ENCODE assay signal across 8 mouse cellular contexts in the genomic region with DNA sequence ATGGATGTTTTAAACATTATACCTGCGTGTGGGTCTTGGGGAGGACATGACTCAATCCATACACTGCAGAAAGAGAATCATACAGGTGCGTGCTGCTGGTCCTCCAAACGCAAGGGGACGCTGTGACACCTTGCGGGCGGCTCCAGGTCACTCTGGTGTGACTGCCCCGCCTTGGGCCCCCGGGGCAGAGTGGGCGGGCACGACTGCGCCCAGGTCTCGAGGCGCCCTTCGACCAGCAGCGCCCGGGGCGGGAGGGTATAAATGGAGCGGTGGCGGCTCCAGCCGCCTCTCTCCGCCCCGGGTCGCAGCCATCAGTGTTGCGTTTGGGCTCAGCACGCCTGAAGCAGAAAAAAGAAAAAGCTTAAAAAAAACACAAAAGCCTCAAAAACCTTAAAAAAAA. TPM values are rescaled to one million over a fixed set of nuclear protein-coding genes. Genes with fewer than 3 reads are reported as not detected.
DNase-seq lines count a peak whose midpoint lies in the region; ATAC-seq lines count a peak whose summit lies in the region.

No protein-coding gene starts in this region.

- no peaks in the 10 kb centered on the region for H3K36me3 ChIP-seq in embryonic facial prominence, embryonic 11.5 days (replicated peaks; ENCODE audit: control insufficient read depth, insufficient read depth, low read depth, low read length)
- peaks cover 37% of the 10 kb centered on the region for H3K36me3 ChIP-seq in limb, embryonic 10.5 days
- H3K36me3 ChIP-seq in midbrain, embryonic 12.5 days: peaks cover 22% of the 10 kb centered on the region

- WGBS in embryonic facial prominence, embryonic 11.5 days: 1% methylated on average over 25 of the region's 25 CpGs
- WGBS in limb, embryonic 10.5 days: under 1% methylated on average over 25 of the region's 25 CpGs
- WGBS in midbrain, embryonic 12.5 days: under 1% methylated on average over 25 of the region's 25 CpGs

- DNase-seq in 3134 (ENCODE audit: extremely low read depth, insufficient read length, low spot score): peak; percentile 91
- peak; percentile 92 for DNase-seq in adrenal gland, postnatal 25 days
- peak; percentile 94 for DNase-seq in embryonic facial prominence, embryonic 11.5 days (ENCODE audit: low spot score)
- DNase-seq in heart, adult 11 months: peak; percentile 99
- peak; percentile 92 for DNase-seq in kidney, adult 11 months
- DNase-seq in limb, embryonic 10.5 days (ENCODE audit: low spot score): peak; percentile 97
- DNase-seq in skeletal muscle tissue, adult 2 months (ENCODE audit: low read depth, low spot score): peak; percentile 93

- peak overlapping the region; percentile 48 for H3K4me3 ChIP-seq in embryonic facial prominence, embryonic 11.5 days (ENCODE audit: low read depth, low read length)
- peak overlapping the region; percentile 66 for H3K4me3 ChIP-seq in limb, embryonic 10.5 days
- peak overlapping the region; percentile 58 for H3K4me3 ChIP-seq in midbrain, embryonic 12.5 days

- H3K9me3 ChIP-seq in embryonic facial prominence, embryonic 11.5 days (replicated peaks; ENCODE audit: control insufficient read depth, low read length): no peaks in the 10 kb centered on the region
- H3K9me3 ChIP-seq in limb, embryonic 10.5 days (replicated peaks): no peaks in the 10 kb centered on the region
- H3K9me3 ChIP-seq in midbrain, embryonic 12.5 days: no peaks in the 10 kb centered on the region

- no peak overlapping the region for H3K27ac ChIP-seq in embryonic facial prominence, embryonic 11.5 days (replicated peaks; ENCODE audit: low read depth, low read length)
- H3K27ac ChIP-seq in limb, embryonic 10.5 days: peak overlapping the region; percentile 77; the same call in 1 of the 2 replicates
- H3K27ac ChIP-seq in midbrain, embryonic 12.5 days (replicated peaks): peak overlapping the region; percentile 39; the same call in 1 of the 2 replicates

- peaks cover 7% of the 10 kb centered on the region for H3K4me1 ChIP-seq in embryonic facial prominence, embryonic 11.5 days (ENCODE audit: control insufficient read depth, insufficient read depth, low read length)
- peaks cover 28% of the 10 kb centered on the region for H3K4me1 ChIP-seq in limb, embryonic 10.5 days
- H3K4me1 ChIP-seq in midbrain, embryonic 12.5 days: peaks cover 25% of the 10 kb centered on the region

- peak overlapping the region; percentile 60 for H3K9ac ChIP-seq in embryonic facial prominence, embryonic 11.5 days (replicated peaks; ENCODE audit: low read length)
- peak overlapping the region; percentile 67; the same call in 1 of the 2 replicates for H3K9ac ChIP-seq in midbrain, embryonic 12.5 days (replicated peaks)

- H3K27me3 ChIP-seq in embryonic facial prominence, embryonic 11.5 days (ENCODE audit: control insufficient read depth, insufficient read depth, low read length): no peaks in the 10 kb centered on the region
- no peaks in the 10 kb centered on the region for H3K27me3 ChIP-seq in limb, embryonic 10.5 days (ENCODE audit: low read depth, poor library complexity, severe bottlenecking)
- H3K27me3 ChIP-seq in midbrain, embryonic 12.5 days: no peaks in the 10 kb centered on the region

- H3K4me2 ChIP-seq in embryonic facial prominence, embryonic 11.5 days (ENCODE audit: low read depth, low read length): peak overlapping the region; percentile 37
- H3K4me2 ChIP-seq in midbrain, embryonic 12.5 days (replicated peaks): peak overlapping the region; percentile 87

- ATAC-seq in embryonic facial prominence, embryonic 11.5 days (replicated peaks; ENCODE audit: insufficient number of reproducible peaks, low FRiP score, low TSS enrichment, low read depth): peak; percentile 93
- peak; percentile 95 for ATAC-seq in midbrain, embryonic 12.5 days (ENCODE audit: low FRiP score, low read depth)

RNA-seq across cellular contexts. Expression of a gene that starts 20.3 kb away (rescaled TPM):
- 97.7 and 112 TPM in 2 replicates for total RNA-seq in adrenal gland, postnatal 25 days (2021)
- 43.0 and 44.0 TPM in 2 replicates for polyA plus RNA-seq in embryonic facial prominence, embryonic 11.5 days (2014; fragmentation: Nextera tagmentation; extraction: Ambion mirVana)
- 54.1 and 64.4 TPM in 2 replicates for polyA plus RNA-seq in limb, embryonic 10.5 days (2016; fragmentation: Nextera tagmentation; extraction: Ambion mirVana)
- polyA plus RNA-seq in midbrain, embryonic 12.5 days (2016; fragmentation: Nextera tagmentation; extraction: Ambion mirVana): 30.7 and 35.0 TPM in 2 replicates

RNA-seq across cellular contexts. Expression of a gene that starts 40.9 kb away (rescaled TPM):
- not detected in 2 replicates for total RNA-seq in adrenal gland, postnatal 25 days (2021)
- polyA plus RNA-seq in embryonic facial prominence, embryonic 11.5 days (2014; fragmentation: Nextera tagmentation; extraction: Ambion mirVana): not detected in 2 replicates
- polyA plus RNA-seq in limb, embryonic 10.5 days (2016; fragmentation: Nextera tagmentation; extraction: Ambion mirVana): not detected in 2 replicates
- not detected in 2 replicates for polyA plus RNA-seq in midbrain, embryonic 12.5 days (2016; fragmentation: Nextera tagmentation; extraction: Ambion mirVana)

RNA-seq across cellular contexts. Expression of a gene that starts 49.1 kb away (rescaled TPM):
- total RNA-seq in adrenal gland, postnatal 25 days (2021): 3.8 and 4.0 TPM in 2 replicates
- polyA plus RNA-seq in embryonic facial prominence, embryonic 11.5 days (2014; fragmentation: Nextera tagmentation; extraction: Ambion mirVana): 8.0 and 8.1 TPM in 2 replicates
- 1.8 and 2.2 TPM in 2 replicates for polyA plus RNA-seq in limb, embryonic 10.5 days (2016; fragmentation: Nextera tagmentation; extraction: Ambion mirVana)
- 7.4 and 8.0 TPM in 2 replicates for polyA plus RNA-seq in midbrain, embryonic 12.5 days (2016; fragmentation: Nextera tagmentation; extraction: Ambion mirVana)
